Mouse (Mus musculus): ENCODE results near the gene Anxa7.

- TF ChIP-seq CTCF (IDR thresholded peaks at IDR 0.05; ENCODE audit: borderline replicate concordance, insufficient read depth, low read depth, low read length), result no peak
- TF ChIP-seq POLR2A (IDR thresholded peaks at IDR 0.05; ENCODE audit: borderline replicate concordance, insufficient read depth, low read length), result no peak
Measured at GRCm38 (mm10) chr14:20436976-20437375, 43.0 kb downstream of the Anxa7 start.
